Mouse (Mus musculus) adrenal gland, postnatal 14 days (tissue): ENCODE data around the gene Fam32a. TPM values are rescaled to one million over a fixed set of nuclear protein-coding genes. Genes with fewer than 3 reads are reported as not detected.

Experiments
- DNase-seq: peaks from one replicate; pipeline ENCODE4 v3.0.0; 2021; ENCODE audit warnings: mixed read lengths
- total RNA-seq: library from RNA; stranded (reverse); gene quantifications from 2 replicates; pipeline ENCODE4 v1.2.3, GENCODE M21; 2021

The Fam32a gene
- total RNA-seq, 1 experiment from 2014 or later, result 51.9 TPM

- DNase-seq, result no peak
These were observed 54.3 kb downstream of the Fam32a start for GRCm38 (mm10) chr8:72273807-72274206.

Other genes starting within 250 kb of the Fam32a start
- 1.1 and 4.0 TPM in 2 replicates for gene Cyp4f18, start 210.1 kb upstream of the Fam32a start, total RNA-seq
- not detected in 2 replicates for gene Olfr372, start 178.5 kb upstream of the Fam32a start, total RNA-seq
- not detected in 2 replicates for gene Olfr373, start 136.6 kb upstream of the Fam32a start, total RNA-seq
- not detected in 2 replicates for gene Olfr374, start 112.7 kb upstream of the Fam32a start, total RNA-seq
- gene Tpm4, start 84.8 kb upstream of the Fam32a start, total RNA-seq, result 286 and 295 TPM in 2 replicates
- 64.5 and 66.1 TPM in 2 replicates for gene Rab8a, start 58.5 kb upstream of the Fam32a start, total RNA-seq
- 0.94 TPM in 1 of 2 replicates, not detected in the other for gene Hsh2d, start 30.1 kb upstream of the Fam32a start, total RNA-seq
- gene Cib3, start 6.9 kb upstream of the Fam32a start, total RNA-seq, result not detected in 2 replicates
- gene Gm11034, start 6.1 kb upstream of the Fam32a start, total RNA-seq, result not detected in 2 replicates
- 68.1 and 79.4 TPM in 2 replicates for gene Ap1m1, start 20.3 kb downstream of the Fam32a start, total RNA-seq
- gene Gm10282, start 85.5 kb downstream of the Fam32a start, total RNA-seq, result 16.0 and 16.8 TPM in 2 replicates
- gene Klf2, start 99.3 kb downstream of the Fam32a start, total RNA-seq, result 73.8 and 95.6 TPM in 2 replicates
- 49.9 and 53.9 TPM in 2 replicates for gene Eps15l1, start 201.7 kb downstream of the Fam32a start, total RNA-seq
- gene Calr3, start 224.1 kb downstream of the Fam32a start, total RNA-seq, result 3.1 and 4.5 TPM in 2 replicates
- gene 1700030K09Rik, start 224.2 kb downstream of the Fam32a start, total RNA-seq, result 8.5 and 9.1 TPM in 2 replicates